Mouse (Mus musculus): ENCODE data around the gene Traf3ip2.

DNA sequence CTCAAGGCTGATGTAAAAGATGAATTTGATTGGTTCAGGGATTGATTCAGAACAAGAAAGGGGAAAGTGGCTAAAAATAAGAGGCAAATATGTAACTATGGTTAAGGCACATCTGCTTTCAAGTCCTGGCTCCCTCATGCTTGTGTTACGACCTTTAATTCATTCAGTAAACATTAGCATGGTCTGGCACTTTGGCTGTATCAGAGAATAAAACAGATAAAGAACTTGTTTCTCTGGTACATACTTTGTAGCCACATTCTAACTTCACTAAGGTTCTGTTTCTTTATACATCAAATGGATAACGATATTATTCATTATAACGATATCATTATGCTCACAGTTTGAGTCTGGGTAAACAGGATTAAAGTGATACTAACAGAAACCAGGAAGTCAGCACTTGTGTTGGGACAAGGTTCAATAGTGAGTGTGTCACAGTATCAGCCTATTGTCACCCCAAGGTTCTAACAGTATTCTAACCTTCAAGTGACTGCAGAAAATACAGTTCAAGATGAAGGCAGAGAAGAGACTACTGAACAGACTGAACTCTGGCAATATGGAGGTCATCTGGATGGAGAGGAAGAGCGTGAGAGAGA is 65.6 kb downstream of the Traf3ip2 start:
- TF ChIP-seq POLR2A (IDR thresholded peaks at IDR 0.05; ENCODE audit: control insufficient read depth, low read depth, low read length), result no peak
- TF ChIP-seq CTCF (IDR thresholded peaks at IDR 0.05; ENCODE audit: control insufficient read depth, insufficient read depth, insufficient replicate concordance, low read depth, low read length), result no peak
